In the genomic region with DNA sequence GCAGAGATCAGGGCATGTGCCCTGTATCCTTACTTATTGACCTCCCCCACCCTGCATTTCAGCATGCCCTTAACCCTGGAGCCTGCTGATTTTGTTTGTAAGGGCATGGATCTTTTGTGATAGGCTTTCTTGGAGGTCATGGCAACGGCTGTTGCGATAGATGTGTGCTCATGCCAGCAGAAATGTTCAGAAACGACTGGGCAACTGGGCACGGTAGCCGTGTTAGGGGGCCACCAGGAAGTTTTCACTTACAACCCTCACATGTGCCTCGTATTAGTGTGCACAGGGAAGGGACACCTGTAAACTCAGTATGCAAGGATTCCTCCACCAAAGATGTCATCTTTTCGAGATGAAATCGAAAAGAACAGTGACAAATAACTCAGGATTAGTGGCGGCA, we compare ENCODE assay signal across 8 mouse cellular contexts. TPM values are rescaled to one million over a fixed set of nuclear protein-coding genes. Genes with fewer than 3 reads are reported as not detected.
DNase-seq lines count a peak whose midpoint lies in the region; ATAC-seq and TF ChIP-seq lines count a peak whose summit lies in the region.

No protein-coding gene starts in this region.

- peak overlapping the region; percentile 50; the same call in 1 of the 2 replicates for H3K27ac ChIP-seq in forebrain, embryonic 14.5 days (ENCODE audit: low read depth, low read length)
- peak overlapping the region; percentile 48; the same call in 1 of the 2 replicates for H3K27ac ChIP-seq in liver, embryonic 13.5 days

- no peak for DNase-seq in forebrain, embryonic 14.5 days (ENCODE audit: low spot score)
- DNase-seq in liver, embryonic 13.5 days = no peak
- no peak for DNase-seq in B cell, adult 2 months
- DNase-seq in ovary, postnatal 14 days (ENCODE audit: low spot score) = no peak
- no peak for DNase-seq in adrenal gland, postnatal 4 days (ENCODE audit: low spot score in 2 of 2)

- H3K79me3 ChIP-seq in C2C12 (ENCODE audit: low read depth) = no peaks in the 10 kb centered on the region

- no peak for ATAC-seq in erythroblast, adult 5-6 weeks (replicated peaks; ENCODE audit: low FRiP score, poor library complexity, severe bottlenecking)
- ATAC-seq in forebrain, embryonic 14.5 days = peak; percentile 16; the same call in 1 of the 2 replicates
- ATAC-seq in liver, embryonic 13.5 days (ENCODE audit: low read depth) = 0 out of 2 replicates have a peak, but pooled peaks have one; percentile 2

- peak overlapping the region; percentile 71 for H3K4me2 ChIP-seq in forebrain, embryonic 14.5 days (ENCODE audit: low read length)
- H3K4me2 ChIP-seq in liver, embryonic 13.5 days = peak overlapping the region; percentile 71

- peaks cover 21% of the 10 kb centered on the region for H3K27me3 ChIP-seq in erythroblast, embryonic 14.5 days (ENCODE audit: control insufficient read depth)
- H3K27me3 ChIP-seq in C2C12 (ENCODE audit: control insufficient read depth, insufficient read depth, insufficient read length) = no peaks in the 10 kb centered on the region
- H3K27me3 ChIP-seq in forebrain, embryonic 14.5 days (replicated peaks; ENCODE audit: control insufficient read depth, insufficient read depth, low read length) = no peaks in the 10 kb centered on the region
- H3K27me3 ChIP-seq in liver, embryonic 13.5 days = peaks cover 6% of the 10 kb centered on the region; the same call in 1 of the 2 replicates

- H3K36me3 ChIP-seq in erythroblast, embryonic 14.5 days (ENCODE audit: control insufficient read depth) = no peaks in the 10 kb centered on the region
- no peaks in the 10 kb centered on the region for H3K36me3 ChIP-seq in C2C12 (ENCODE audit: control insufficient read depth, insufficient read depth)
- no peaks in the 10 kb centered on the region for H3K36me3 ChIP-seq in forebrain, embryonic 14.5 days (ENCODE audit: control insufficient read depth, insufficient read depth, low read length)
- H3K36me3 ChIP-seq in liver, embryonic 13.5 days = no peaks in the 10 kb centered on the region

- H3K4me1 ChIP-seq in erythroblast, embryonic 14.5 days (ENCODE audit: control insufficient read depth) = peaks cover 9% of the 10 kb centered on the region
- H3K4me1 ChIP-seq in forebrain, embryonic 14.5 days (ENCODE audit: control insufficient read depth, insufficient read depth, low read length) = peaks cover 19% of the 10 kb centered on the region; the same call in 1 of the 2 replicates
- peaks cover 16% of the 10 kb centered on the region for H3K4me1 ChIP-seq in liver, embryonic 13.5 days (replicated peaks)

- WGBS in forebrain, embryonic 14.5 days = 45% methylated on average over 9 of the region's 9 CpGs
- 56% methylated on average over 9 of the region's 9 CpGs for WGBS in liver, embryonic 13.5 days (ENCODE audit: insufficient replicate concordance)

- peak overlapping the region; percentile 48 for H3K4me3 ChIP-seq in erythroblast, embryonic 14.5 days (replicated peaks)
- H3K4me3 ChIP-seq in C2C12 (ENCODE audit: insufficient read depth, poor library complexity, severe bottlenecking) = peak overlapping the region; percentile 35
- peak overlapping the region; percentile 38 for H3K4me3 ChIP-seq in forebrain, embryonic 14.5 days (ENCODE audit: low read depth, low read length)
- peak overlapping the region; percentile 57 for H3K4me3 ChIP-seq in liver, embryonic 13.5 days (replicated peaks)

- TF ChIP-seq CTCF in C2C12 (IDR thresholded peaks at IDR 0.05; ENCODE audit: control insufficient read depth, insufficient read depth, insufficient read length) = no peak

- peak overlapping the region; percentile 62 for H3K9ac ChIP-seq in forebrain, embryonic 14.5 days (ENCODE audit: low read length)
- H3K9ac ChIP-seq in liver, embryonic 13.5 days = peak overlapping the region; percentile 65

- H3K9me3 ChIP-seq in erythroblast, embryonic 14.5 days (ENCODE audit: control insufficient read depth, low read length) = no peaks in the 10 kb centered on the region
- no peaks in the 10 kb centered on the region for H3K9me3 ChIP-seq in forebrain, embryonic 14.5 days (replicated peaks; ENCODE audit: control insufficient read depth, low read length)
- no peaks in the 10 kb centered on the region for H3K9me3 ChIP-seq in liver, embryonic 13.5 days (replicated peaks)

- peak overlapping the region; percentile 96 for H3ac ChIP-seq in C2C12 (ENCODE audit: control insufficient read depth, insufficient read length, low read depth)

- H3K79me2 ChIP-seq in C2C12 (ENCODE audit: control insufficient read depth, insufficient read depth) = no peaks in the 10 kb centered on the region

TF ChIP-seq in C2C12, 6 proteins besides CTCF, POLR2A, EP300 and RAD21:
- TF ChIP-seq CEBPB (IDR thresholded peaks at IDR 0.05; ENCODE audit: low read depth) = no peak
- no peak for TF ChIP-seq MYOD1 (IDR thresholded peaks at IDR 0.05; ENCODE audit: control insufficient read depth, insufficient read length, low read depth)
- TF ChIP-seq MAX (IDR thresholded peaks at IDR 0.05) = no peak
- TF ChIP-seq MYOG (IDR thresholded peaks at IDR 0.05; ENCODE audit: control insufficient read depth, extremely low read depth, insufficient read length) = no peak
- TF ChIP-seq FOSL1 (IDR thresholded peaks at IDR 0.05; ENCODE audit: insufficient read depth, low read length, poor library complexity, severe bottlenecking) = no peak
- no peak for TF ChIP-seq USF1 (IDR thresholded peaks at IDR 0.05; ENCODE audit: low read depth)

RNA-seq across cellular contexts. Expression of gene Echdc3, which starts 0.5 kb away (rescaled TPM):
- polyA plus RNA-seq in erythroblast, embryonic 14.5 days (2012) = 0.06 TPM in 1 of 2 replicates, not detected in the other
- not detected in 2 replicates for total RNA-seq in erythroblast, adult 5-6 weeks (2015; ENCODE audit: low replicate concordance)
- total RNA-seq in erythroblast, adult 5-6 weeks (2017; ENCODE audit: low replicate concordance) = 1.1 and 1.8 TPM in 2 replicates
- polyA plus RNA-seq in C2C12 (2012; fragmentation: generic; extraction: Trizol) = 2.9 TPM
- 1.3 and 1.4 TPM in 2 replicates for polyA plus RNA-seq in forebrain, embryonic 14.5 days (2014; fragmentation: Nextera tagmentation; extraction: Ambion mirVana)
- polyA plus RNA-seq in liver, embryonic 13.5 days (2015; fragmentation: Nextera tagmentation; extraction: Ambion mirVana) = 6.8 and 7.4 TPM in 2 replicates
- 10 to 100 TPM; 46.5 to 52.3 TPM for total RNA-seq in adrenal gland, postnatal 4 days (2021)
